Mouse (Mus musculus) kidney, adult 11 months (tissue): Measurements from ENCODE around the gene Plk4.
"Not testable (repeated sequence)": the region's sequence is repeated elsewhere in the genome, so short reads cannot be mapped to it uniquely, and the experiment has no call there.

Source experiments
- DNase-seq: peaks from one replicate; pipeline ENCODE4 v3.0.0; 2022

Plk4 gene

GRCm38 (mm10) chr3:40799530-40800372 is at the start of gene Plk4:
Gene Plk4 (plus strand): TSS chr3:40800019.
- peak; percentile 95 for DNase-seq

DNA sequence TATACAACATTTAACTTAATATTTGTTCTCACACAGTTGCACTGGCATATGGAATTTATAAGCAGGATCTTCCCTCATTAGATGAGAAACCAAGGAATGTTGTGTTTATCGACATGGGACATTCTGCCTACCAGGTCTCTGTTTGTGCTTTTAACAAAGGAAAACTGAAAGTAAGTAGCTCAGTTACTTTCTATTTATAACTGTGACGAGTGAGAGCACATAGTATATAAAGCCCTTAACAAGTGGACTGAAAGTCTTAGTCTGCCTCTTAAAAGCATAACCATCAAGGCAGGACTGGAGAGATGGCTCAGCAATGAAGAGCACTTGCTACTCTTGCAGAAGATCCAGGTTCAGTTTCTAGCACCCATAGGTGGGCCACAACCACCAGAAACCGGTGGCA is 39.1 kb upstream of the Plk4 start:
- DNase-seq, result no peak

- DNase-seq, result no peak
Observed at GRCm38 (mm10) chr3:40761312-40761711, 38.5 kb upstream of the Plk4 start.

GRCm38 (mm10) chr3:40793783-40794182 is 6.0 kb upstream of the Plk4 start:
- no peak for DNase-seq

DNA sequence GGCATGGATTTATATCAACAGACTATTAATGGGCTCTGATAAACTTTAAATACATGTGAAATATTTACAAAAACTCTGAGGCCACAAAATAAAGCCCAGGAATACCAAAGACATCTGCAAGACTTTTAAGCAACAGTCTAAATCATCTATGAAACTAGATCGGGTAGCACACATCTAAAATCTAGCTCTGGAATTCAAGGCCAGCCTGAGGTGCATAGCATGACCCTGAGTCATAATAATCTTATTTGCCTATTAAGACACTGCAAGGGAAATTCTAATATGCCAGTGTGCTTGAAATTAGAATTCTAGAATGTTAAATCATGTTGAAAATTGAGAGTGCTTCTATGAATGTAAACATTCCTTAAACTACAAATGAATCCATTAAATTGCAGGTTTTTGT is 1.8 kb upstream of the Plk4 start:
- DNase-seq, result no peak

- DNase-seq, result peak; percentile 29
Observed at GRCm38 (mm10) chr3:40798500-40798899, 1.3 kb upstream of the Plk4 start.

GRCm38 (mm10) chr3:40800373-40800823 is 579 bp downstream of the Plk4 start:
- DNase-seq, result peak; percentile 27

- DNase-seq, result no peak
Observed at GRCm38 (mm10) chr3:40806871-40807270, 7.1 kb downstream of the Plk4 start.

- no peak for DNase-seq
Observed at GRCm38 (mm10) chr3:40808686-40809085, 8.9 kb downstream of the Plk4 start.

GRCm38 (mm10) chr3:40809894-40810293 is 10.1 kb downstream of the Plk4 start:
- DNase-seq, result no peak

DNA sequence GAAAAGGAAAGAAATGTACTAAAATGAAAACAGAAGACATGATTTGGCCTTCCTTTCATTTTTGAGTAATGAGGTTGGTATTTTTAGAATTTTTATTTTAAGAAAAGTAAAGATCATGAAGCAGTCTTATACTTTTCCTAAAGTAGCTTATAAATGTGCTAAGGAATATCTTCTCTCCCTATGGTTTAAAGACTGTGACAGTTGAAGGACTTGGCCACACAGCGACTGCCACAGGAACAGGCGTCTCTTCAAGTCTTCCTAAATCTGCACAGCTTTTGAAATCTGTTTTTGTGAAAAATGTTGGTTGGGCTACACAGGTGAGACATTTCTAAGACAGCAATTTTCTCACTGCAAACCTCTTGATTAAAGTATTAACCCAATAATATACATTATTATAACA is 13.5 kb downstream of the Plk4 start:
- DNase-seq, result no peak

DNA sequence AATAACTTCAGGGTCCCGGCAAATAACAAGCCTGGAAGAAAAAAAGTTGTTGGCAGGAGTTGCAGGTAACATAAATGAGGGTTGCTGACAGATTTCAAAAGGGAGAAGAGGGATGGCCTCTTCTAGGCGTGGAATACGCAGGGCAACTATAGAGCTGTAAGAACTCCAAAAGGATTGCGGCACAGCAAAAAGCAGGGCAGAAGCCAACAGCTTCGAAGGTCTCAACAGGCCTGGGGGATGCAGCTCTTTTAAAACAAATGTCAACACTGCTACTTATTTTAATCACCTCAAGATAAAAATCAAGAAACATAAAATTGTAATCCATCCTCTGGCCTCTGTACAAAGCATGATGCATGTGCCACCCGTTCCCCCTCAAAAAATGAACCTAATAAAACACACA is 45.7 kb downstream of the Plk4 start:
- peak; percentile 7 for DNase-seq

DNA sequence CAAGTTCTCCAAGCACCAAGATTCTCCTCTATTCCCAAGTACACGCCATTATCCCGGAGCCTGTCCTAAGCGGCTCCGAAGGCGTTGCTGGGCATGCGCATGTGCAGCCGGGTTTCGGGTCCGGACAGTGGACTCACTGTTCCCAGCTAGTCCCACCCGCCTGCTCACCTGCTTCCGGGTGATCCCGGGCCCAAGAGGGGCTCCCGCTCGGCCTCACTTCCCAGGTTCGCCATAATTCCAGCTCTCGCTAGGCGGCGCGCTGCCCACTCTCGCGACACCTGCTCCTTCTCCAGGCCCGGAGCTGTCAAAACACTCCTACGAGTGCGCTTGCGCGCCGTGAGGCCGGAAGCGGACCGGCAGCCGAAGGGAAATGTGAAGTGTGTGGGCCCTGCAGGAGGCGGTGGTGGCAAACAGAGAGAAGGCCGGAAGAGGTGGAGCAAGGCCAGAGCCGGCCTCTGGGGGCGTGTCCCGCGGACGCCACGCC is 46.7 kb downstream of the Plk4 start, which contains the start of gene Mfsd8:
TSS of gene Mfsd8 (minus strand) at position 414 of the 484 bp plus-strand sequence.
- DNase-seq, result peak; percentile 99

GRCm38 (mm10) chr3:40846957-40847017 is 47.0 kb downstream of the Plk4 start, which contains the start of gene Abhd18:
Gene Abhd18 (plus strand): TSS chr3:40846970.
- not testable (repeated sequence) for DNase-seq

DNA sequence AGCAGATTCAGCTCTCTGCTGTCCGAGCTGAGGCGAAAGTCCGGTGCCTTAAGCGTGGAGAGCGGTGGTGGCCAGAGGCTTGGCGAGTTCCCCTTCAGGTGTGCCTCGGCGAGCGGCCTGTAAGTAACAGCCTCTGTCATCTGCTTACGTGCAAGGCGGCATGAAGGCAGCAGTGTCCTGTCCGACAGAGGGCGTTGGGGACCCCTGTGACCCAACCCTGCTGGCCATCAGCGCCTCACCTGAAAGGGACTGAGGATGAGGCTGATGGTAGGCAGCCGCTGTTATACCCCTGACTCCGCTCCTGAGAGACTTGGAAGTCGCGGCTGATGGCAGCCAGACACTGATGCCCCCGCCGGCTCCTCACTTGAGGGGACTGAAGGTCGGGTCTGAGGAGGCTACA is 47.2 kb downstream of the Plk4 start:
- not testable (repeated sequence) for DNase-seq

GRCm38 (mm10) chr3:40847936-40848335 is 48.1 kb downstream of the Plk4 start:
- not testable (repeated sequence) for DNase-seq

DNA sequence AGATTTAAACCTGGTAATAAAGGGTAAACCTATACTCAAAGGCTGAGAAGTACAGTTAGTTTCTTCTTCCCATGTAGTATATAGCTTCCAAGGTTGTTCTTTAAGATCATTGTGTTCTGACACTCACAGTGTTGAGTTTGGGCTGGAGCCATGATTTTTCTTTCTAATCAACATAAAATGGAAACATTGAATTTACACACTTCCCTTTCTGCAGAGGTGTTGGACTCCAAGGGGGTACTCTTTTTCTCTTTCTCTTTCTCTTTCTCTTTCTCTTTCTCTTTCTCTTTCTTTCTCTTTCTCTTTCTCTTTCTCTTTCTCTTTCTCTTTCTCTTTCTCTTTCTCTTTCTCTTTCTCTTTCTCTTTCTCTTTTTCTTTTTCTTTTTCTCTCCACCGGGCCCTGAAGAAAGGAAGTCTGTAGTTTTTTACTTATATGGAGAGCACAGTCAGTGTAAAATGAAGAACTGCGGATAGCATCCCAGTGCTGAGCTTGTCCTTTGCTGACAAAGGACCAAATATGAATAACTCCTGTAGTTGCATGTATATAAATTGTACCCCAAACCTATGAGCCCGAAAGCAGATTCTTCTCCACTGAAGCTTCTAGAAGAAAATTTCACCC is 53.4 kb downstream of the Plk4 start:
- DNase-seq, result not testable (repeated sequence)
